Mouse (Mus musculus) left cerebral cortex, adult 18-20 months (tissue): ENCODE data around the gene Tbxas1. TPM values are rescaled to one million over a fixed set of nuclear protein-coding genes. Genes with fewer than 3 reads are reported as not detected.

Experiments
- DNase-seq, 2 experiments: peaks; one replicate each; pipeline ENCODE4 v3.0.0; 2021 to 2022; ENCODE audit warnings: low spot score in 2 of 2, mixed read lengths in 1 of 2
- total RNA-seq, 2 experiments: library from RNA; stranded (reverse); gene quantifications; 2 replicates each; pipeline ENCODE4 v1.2.3; 2021

Tbxas1 gene
- total RNA-seq, 2 experiments from 2014 or later = 2.0 to 2.2 TPM

DNA sequence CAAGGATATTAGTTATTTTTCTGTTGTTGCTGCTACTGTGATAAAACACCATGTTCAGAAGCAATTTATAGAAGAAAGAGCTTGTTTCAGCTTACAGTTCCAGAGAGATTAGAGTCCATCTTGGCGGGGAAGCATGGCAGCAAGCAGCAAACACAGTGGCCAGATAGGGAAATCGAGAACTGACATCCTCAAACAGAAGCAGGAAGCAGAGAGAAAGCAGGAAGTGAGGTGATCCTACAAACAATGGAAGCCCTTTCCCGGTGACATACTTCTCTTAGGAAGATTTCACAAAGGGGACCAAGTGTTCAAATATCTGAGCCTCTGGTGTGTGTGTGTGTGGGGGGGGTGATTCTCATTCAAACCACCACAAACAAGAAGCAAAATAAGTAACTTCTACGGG lies 107.5 kb downstream of the Tbxas1 start:
- no peak for DNase-seq

DNA sequence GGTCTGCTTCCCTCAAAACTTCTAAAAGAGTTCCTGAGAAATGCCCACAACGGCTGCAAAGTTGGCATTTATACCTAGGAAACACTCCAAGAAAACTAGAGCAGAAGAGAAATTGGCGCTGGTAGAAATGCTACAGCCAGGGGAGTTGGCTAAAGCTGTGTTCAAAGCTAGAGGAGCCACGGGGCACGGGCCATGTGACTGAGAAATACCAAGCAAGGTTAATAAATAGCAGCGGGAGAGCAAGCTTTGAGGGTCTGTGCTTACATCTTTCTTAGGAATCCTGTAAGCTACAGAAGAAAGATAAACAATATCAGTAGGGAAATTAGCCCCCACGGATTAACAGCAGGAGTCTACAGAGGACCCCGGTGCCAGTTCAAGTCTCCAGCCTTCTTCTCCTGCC lies 107.9 kb downstream of the Tbxas1 start:
- no peak for DNase-seq

DNA sequence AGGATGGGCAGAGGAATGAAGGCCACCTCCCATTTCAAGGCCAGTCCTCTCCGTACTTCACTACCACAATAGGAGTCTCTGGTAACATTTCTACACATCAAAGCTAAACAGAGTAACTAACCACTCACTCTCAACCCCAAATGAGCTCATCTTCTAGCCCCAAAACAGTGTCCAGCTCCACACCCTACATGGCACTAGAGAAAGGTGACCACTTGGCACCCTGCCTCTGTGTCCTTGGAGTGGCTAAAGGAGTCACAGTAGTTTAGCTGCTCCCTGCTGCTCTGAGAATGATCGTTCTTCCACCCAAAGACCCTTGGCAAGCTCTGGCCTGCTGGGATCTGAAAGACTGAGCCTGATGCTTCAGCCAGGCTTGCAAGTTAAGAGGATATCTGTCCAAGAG lies 109.4 kb downstream of the Tbxas1 start:
- no peak for DNase-seq

DNA sequence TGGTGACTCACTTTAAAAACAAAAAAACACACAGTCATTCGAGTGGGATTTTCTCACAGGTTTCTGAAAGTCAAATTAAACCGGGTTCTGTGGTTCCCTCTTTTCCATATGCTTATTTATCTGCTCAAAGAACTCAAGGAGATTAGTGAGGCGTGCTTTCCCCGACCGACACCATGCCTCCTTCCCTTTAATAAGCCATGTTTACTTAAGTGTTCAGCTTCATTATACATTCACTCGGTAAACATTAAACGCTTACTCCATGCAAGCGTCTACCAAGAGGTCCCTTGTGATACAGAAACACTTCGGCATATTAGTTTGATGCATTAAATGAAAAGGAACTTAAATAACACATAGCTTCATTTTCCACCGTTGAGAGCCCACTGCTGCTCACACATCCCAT lies 111.4 kb downstream of the Tbxas1 start:
- no peak for DNase-seq

DNA sequence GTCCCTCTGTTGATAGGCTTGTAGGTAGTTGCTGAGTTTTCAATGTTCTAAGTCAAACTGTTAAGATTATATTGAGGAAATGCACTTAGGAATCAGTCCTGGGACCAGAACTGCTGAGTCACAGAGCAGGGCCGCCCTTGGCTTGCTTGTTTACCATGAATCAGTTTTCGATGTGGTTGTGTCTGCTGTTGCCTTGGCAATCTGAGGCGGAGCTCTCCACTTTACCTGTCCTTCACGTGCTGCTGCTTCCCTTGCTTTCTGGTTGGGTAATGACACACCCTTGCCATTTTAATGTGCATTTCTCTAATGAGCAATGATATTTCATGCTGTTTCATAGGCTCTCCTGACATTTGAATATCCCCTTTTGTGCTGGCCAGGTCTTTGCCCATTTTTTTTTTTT lies 116.8 kb downstream of the Tbxas1 start:
- DNase-seq = no peak

DNA sequence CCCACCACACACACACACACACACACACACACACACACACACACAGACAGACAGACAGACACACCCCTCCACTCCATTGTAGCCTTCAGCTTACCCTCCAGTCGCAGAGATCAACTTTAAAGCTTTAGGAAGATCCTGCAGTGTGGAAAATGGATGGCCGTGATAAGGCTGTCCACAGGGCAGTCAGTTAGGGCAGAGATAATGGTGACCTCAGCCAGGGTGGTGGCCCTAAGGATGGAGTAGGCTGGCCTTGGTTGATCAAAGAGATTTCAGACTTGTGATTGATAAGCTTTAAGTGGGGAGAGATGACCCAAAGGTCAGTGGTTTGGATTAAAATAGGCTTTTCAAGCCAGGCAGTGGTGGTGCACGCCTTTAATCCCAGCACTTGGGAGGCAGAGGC lies 120.6 kb downstream of the Tbxas1 start:
- no peak for DNase-seq

DNA sequence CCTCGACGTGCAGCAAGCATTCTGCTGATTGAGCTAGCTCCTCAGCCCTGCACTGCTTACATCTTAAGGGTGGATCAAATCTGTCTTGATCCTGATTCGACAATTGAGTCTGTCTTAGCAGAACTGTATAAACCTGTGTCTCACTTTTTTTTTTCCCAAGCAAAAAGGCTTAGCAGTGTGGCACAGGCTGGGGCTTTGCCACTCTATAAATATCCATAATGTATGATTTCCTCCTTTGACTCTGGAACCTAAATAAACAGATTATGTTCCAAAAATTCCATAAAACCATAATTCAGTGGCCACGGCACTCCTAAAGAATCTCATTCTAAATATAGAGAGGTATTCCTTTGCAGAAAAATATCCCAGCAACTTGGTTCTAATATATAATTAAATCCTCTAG lies 122.6 kb downstream of the Tbxas1 start:
- no peak for DNase-seq

DNA sequence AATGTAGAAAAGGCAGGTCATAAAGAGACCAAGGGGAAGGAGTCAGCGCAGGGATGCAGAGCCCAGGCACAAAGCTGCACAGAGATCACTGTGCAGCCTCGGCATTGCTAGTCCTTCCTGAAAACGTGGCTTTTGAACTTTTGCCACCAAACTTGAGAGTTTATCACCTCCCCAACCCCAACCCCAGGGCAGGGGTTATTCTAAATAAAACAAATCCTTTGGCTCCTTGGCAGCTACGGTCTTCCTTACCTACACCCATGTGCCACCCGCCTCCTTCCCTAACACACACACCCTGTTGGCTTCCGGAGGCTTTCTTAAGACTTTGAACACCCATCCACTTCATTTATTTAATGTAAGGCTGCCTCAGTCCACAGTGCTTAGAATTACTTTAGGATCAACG lies 127.9 kb downstream of the Tbxas1 start:
- DNase-seq = no peak

DNA sequence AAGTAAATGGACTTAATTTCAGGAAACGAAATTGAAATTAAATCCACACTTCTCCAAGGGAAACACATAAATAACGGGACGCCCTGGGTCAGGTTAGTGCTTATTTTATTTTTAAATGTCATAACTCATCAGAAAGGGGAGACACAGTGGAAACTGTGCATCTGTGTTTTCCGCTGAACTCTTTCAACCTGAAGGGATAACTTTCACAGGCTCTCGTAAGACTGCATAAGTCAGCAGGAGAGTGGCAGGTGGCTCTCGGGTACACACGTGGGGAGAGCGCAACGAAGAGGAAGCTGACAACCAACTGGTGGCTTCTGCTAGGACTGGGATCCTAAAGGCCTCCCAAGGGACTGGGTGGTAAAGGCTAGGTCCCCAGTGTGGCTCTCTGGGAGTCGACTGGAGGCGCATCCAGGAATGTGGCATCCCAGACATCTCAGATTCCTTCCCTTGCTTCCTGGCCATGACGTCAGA lies 128.8 kb downstream of the Tbxas1 start:
- DNase-seq = no peak

DNA sequence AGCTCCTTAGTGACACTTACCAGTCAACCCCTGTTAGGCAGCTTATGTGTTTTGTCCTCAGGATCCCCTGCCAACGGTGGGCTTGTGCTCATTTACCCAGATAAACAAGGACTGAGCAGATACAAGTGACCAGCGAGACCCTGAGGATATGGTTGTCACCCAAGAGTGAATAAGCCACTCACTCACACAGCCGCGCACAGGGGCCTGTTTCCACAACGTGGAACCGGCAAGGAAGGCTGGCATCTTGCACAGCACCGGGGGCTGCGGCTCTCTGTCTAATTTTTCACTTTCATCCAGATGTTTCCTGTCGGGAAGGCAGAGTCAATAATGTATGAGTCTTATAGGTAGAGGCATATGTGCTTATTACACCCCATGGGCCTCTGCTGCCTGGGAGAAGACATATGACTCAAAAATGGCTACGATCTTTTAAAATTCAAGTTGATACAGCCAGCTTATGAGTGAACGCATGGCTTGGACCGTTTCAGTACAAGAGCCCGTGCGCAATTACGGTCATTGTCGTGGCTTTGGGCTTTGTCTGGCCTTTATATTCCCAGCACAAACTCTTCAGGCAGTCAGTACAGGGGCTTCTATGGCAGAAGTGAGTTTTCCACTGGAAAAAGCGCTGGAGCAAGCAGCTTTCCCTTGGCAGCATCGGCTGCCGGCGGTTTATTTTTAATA lies 130.2 kb downstream of the Tbxas1 start:
- no peak for DNase-seq

DNA sequence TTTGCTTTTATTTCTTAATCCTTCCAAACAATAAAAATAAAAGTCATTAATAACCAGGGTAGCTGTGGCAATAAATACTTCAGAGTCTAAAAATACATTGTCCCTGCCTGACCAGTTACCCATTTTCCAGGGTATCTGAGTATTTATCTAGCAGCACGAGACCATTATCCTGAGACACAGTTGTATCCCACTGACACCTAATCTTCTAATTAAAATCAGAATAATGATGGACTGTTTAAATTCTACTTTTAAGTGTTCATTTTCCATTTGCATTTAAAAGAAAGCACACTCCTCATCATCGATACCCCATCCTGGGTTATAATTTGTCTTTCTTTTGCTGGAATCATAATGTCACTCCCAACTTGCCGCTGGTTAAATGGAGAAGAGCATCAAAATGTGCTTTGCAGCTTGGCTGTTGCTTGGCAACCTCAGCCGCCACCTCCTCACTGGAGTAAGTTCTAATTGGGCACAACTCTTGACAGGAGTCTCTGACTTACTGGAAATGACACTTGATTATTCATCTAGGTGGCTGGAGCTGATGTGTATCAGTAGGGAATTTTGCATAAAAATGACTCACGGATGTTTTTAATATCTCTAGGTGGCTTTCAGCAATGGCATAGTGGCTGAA lies 130.9 kb downstream of the Tbxas1 start:
- DNase-seq = no peak

DNA sequence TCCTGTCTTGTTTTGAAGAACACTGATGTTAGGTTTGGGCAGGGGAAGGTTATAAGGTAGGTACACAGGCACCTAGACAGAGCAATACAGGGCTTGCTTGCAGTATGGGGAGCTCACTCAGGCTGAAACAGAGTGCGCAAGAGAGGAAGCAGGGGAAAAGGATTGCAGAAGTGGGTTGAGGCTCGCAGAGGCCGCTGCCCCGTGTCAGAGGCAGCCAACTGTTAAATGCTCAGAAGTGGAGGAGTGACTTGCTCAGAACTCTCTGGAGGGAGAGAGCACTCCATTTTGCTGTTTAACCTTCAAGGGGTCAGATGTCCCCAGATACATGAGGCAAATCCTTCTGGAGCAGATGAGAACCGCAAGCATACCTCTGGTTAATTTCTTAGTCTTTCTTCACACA lies 132.0 kb downstream of the Tbxas1 start:
- DNase-seq = no peak

DNA sequence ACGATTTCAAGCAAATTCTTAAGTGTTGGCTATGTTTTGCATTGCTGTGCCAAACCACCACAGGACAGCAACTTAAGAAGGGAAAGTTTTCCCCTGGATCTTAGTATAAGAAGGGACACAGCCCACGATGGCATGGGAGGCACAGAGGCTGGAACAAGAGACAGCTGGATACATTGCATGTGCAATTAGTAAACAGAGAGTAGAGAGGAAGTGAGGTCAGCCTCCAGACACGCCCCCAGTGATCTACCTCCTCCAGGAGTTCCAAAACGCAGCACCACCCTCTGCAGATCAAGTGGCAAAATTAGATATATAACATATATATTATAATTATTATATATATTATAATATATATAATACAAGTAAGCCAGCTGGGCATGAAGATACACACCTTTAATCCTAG lies 132.9 kb downstream of the Tbxas1 start:
- DNase-seq = no peak

DNA sequence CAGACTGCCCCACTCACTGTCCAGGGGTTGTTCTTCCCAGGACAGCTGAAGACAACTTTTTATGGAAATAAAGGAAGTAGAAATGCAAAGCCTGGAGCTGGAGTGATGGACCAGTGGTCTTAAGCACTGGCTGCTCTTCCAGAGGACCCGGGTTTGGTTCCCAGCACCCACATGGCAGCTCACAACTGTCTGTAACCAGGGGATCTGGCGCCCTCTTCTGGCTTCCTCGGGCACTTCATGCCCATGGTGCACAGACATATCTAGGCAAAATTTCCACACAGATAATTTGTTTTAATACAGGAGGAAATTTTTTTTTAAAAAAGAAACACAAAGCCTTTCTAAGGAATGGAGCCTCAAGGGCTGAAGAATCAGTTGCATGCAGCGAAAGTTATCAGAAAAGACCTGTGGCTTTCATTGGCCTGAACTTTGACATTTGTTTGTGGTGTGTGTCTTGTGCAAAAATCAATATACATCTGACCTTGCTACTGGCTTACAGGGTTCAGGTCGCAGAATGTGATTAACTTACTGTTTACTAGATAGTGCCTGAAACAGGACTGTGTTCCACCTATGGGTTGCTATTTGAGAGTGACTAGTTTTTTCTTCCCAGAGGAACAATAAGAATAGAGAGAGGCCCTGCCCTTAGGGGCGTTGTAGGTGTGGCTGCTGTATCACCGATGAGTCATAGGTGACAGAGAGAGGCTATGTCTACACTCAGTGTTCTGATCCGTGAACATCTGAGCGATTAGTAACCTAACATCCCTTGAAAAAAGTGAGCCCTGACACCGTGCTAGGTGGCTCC lies 138.0 kb downstream of the Tbxas1 start:
- no peak for DNase-seq

DNA sequence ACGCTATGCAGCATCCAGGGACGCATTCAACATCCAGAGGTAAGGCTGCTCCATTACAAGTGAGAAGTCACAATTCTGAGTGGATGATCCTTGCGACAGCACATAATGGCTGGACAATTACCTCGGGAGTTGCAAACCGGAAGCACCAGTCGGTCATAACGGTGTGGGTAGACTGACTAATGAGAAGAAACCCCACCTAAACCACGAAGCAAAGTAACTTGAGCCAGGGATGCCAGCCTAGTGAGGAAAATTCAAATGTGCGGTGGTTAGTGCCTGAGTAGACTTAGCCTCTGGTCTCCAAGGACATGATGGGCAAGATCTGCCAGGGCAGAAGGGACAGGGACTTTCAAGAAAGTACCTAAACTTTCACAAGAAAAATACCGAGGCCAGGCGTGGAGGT lies 142.7 kb downstream of the Tbxas1 start:
- no peak for DNase-seq

DNA sequence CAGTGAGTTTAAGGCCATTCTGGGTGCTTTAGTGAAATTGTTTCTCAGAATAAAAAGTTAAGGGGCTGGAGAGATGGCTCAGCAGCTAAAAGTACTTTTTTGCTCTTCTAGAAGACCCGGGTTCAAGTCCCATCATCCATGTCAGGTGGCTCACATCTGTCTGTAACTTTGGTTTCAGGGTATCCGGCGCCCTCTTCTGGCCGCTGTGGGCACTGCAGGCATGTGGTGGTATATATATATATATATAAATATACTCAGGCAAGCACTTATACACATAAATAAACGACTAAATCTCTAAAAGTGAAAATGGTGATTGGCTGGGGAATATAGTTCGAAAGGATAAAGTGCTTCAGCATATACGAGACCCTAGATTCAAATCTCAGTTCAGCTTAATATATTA lies 143.6 kb downstream of the Tbxas1 start:
- DNase-seq = no peak

DNA sequence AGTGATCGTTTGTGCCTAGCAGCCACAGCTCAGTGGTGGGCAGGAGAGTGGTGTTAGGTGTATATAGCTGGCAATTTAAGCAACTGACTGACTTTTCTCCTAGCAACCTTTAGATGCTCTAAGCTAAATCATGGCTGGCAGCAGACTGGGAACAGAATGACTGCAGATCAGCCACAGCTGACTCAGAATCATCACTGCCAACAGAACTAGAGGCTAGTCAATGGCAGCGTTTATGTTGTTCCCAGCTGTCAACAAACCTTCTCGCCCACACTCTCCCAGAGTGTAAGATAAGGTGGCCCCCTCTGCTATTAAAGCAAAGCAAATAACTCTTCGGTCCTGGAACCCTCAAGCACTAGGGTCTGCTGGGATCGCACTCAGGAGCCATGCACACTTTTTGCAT lies 144.0 kb downstream of the Tbxas1 start:
- no peak for DNase-seq

DNA sequence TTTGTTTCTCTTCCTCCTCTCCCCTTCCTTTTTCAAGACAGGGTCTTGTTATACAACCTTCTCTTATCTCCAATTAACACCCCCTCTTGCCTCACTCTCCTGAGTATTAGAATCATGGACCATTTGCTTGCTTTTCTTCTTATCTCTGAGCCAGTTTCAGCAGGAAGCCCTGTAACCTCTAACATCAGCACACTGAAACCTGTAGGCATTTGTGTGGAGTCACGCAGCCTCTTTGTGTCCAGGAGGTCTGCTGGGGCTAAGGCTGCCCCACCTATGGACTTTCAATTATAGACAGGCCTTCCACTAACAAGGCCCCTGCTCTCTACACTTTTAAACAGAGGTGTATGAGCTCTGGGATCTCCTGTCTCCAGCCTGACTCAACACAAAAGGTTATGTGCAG lies 146.7 kb downstream of the Tbxas1 start:
- no peak for DNase-seq

DNA sequence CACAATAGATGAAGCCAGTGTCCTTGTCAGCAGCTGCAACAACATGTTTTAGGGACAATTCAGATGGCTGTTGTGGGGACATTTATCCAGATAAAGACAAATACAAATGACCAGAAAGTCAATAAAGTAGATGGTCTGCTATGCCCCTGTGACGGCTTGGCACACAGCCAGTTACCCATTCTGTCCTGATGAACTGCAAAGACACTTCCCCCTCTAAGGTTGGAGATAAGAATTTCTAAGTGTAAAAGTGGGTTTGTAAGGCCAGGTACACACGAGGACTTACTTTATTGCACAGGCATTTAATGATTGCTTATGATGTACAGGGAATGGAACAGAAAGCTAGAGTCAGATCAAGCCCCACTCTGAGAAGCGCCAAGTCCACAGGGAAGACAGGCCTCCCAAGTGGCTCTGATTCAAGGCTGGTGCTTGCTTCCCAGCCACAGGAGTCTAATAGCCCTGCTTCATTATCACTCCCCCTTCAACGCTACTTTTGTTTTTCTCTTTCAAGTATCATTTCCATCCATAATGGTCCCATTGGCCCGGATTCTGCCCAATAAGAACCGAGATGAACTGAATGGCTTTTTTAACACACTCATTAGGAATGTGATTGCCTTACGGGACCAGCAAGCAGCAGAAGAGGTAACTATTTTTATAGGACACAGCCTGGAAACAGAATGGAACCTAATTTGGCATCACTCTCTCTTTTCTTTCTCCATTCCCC lies 147.4 kb downstream of the Tbxas1 start:
- no peak for DNase-seq

DNA sequence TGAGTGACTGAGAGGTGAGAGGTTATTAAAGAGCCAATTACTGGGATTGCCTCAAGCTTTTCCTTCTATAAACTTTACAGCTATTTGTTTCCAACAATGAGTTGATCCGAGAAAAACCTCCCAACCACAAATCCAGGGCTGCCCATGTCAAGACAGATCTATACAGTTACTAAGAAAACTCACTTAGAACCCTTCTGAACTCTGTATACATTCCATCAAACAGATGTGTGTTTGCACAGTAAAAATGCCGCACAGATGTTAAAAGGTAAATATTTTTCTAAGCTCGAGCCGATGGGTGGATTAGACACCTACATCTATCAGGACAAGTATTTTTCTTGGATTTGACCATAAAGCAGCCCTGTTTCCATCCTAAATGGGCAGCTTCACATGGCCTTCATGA lies 149.4 kb downstream of the Tbxas1 start:
- DNase-seq = no peak

DNA sequence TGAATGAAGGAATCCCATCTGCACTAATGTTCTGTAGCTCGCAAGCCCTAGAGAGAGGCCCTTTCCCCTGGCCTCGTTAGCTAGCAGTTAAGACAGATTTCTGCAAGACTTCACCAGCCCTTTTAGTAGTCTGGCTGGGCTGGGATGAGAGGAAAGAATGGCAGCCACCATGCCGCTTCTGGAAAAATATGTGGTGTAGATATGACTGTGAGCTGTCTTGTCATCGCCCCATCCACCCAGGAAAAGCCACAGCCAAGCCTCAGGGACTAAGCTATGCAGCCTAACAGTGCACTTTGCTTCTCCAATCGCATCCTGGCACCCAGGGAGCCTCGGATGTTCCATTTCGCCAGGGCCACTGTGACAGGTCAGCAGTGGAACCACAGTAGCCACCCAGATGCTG lies 149.8 kb downstream of the Tbxas1 start:
- no peak for DNase-seq

DNA sequence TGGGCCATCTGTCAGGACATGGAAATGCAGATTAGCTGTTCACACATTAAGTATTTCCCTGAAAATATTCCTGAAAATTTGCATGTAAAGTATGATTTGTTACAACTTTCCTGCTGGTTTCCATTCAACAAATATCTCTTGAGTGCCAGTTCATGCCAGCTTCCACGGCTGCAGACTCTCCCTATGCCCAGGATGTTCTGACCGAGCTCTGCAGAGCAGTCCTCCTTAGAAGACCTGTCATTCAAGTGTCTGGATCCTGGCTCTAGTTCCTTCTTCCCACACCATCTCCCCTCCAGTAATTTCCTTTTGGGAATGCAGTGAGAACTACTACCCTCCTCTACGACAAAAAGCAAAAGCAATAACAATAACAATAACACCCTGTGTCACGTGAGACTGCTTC lies 155.5 kb downstream of the Tbxas1 start:
- DNase-seq = no peak
